Mouse (Mus musculus) gastrocnemius, postnatal 25 days (tissue): ENCODE results near the gene Ccdc86. TPM values are rescaled to one million over a fixed set of nuclear protein-coding genes. Genes with fewer than 3 reads are reported as not detected.

Experiments used
- DNase-seq: peaks from one replicate; pipeline ENCODE4 v3.0.0; 2022
- long read RNA-seq, 2 experiments: library from polyadenylated mRNA; stranded (forward); transcript quantifications; one replicate each; pipeline ENCODE4 v2.0.0; 2021
- total RNA-seq, 2 experiments: library from RNA; stranded (reverse); gene quantifications; 1 replicate in 1 of 2; 2 replicates in 1 of 2; pipeline ENCODE4 v1.2.3; 2021

The Ccdc86 gene
- total RNA-seq: 10 to 100 TPM; 10.5 to 15.5 TPM
- long read RNA-seq, experiment 1, transcript Ccdc86-201 (4 exons, 3,003 nt): major isoform, 8 of 9 reads
- long read RNA-seq, experiment 1, partial matches to known transcripts: 0 of 9 reads
- long read RNA-seq, experiment 1, other reads (novel, unspliced or antisense): 1 of 9 reads
- long read RNA-seq, experiment 2, transcript Ccdc86-201 (4 exons, 3,003 nt): major isoform, 20 of 21 reads
- long read RNA-seq, experiment 2, partial matches to known transcripts: 0 of 21 reads
- long read RNA-seq, experiment 2, other reads (novel, unspliced or antisense): 1 of 21 reads

- DNase-seq: peak; percentile 93
These were observed at the start of gene Ccdc86 for GRCm38 (mm10) chr19:10949112-10949511. Gene Ccdc86, minus strand, starts transcription at chr19:10949266.

GRCm38 (mm10) chr19:10993150-10993549 is 44.1 kb upstream of the Ccdc86 start, which contains the start of gene Ms4a15:
Gene Ms4a15, minus strand, starts transcription at chr19:10993250.
- no peak for DNase-seq

- DNase-seq: no peak
These were observed 42.8 kb upstream of the Ccdc86 start for GRCm38 (mm10) chr19:10991911-10992310.

- no peak for DNase-seq
These were observed 41.7 kb upstream of the Ccdc86 start for GRCm38 (mm10) chr19:10990751-10991150.

GRCm38 (mm10) chr19:10988563-10988962 is 39.5 kb upstream of the Ccdc86 start:
- no peak for DNase-seq

- DNase-seq: no peak
These were observed 36.8 kb upstream of the Ccdc86 start for GRCm38 (mm10) chr19:10985889-10986288.

GRCm38 (mm10) chr19:10984551-10984950 is 35.5 kb upstream of the Ccdc86 start:
- no peak for DNase-seq

GRCm38 (mm10) chr19:10983146-10983545 is 34.1 kb upstream of the Ccdc86 start:
- no peak for DNase-seq

- DNase-seq: no peak
These were observed 31.1 kb upstream of the Ccdc86 start for GRCm38 (mm10) chr19:10980210-10980609.

GRCm38 (mm10) chr19:10979184-10980168 is 30.4 kb upstream of the Ccdc86 start:
- DNase-seq: peak; percentile 68

GRCm38 (mm10) chr19:10976318-10976717 is 27.3 kb upstream of the Ccdc86 start:
- no peak for DNase-seq

- no peak for DNase-seq
These were observed 26.1 kb upstream of the Ccdc86 start for GRCm38 (mm10) chr19:10975187-10975586.

GRCm38 (mm10) chr19:10974238-10974865 is 25.3 kb upstream of the Ccdc86 start, which contains the start of gene Ms4a10:
Gene Ms4a10, minus strand, starts transcription at chr19:10974670.
- no peak for DNase-seq

GRCm38 (mm10) chr19:10973187-10973586 is 24.1 kb upstream of the Ccdc86 start:
- DNase-seq: no peak

- DNase-seq: no peak
These were observed 23.6 kb upstream of the Ccdc86 start for GRCm38 (mm10) chr19:10972660-10973059.

GRCm38 (mm10) chr19:10970457-10970856 is 21.4 kb upstream of the Ccdc86 start:
- DNase-seq: no peak

GRCm38 (mm10) chr19:10968578-10968977 is 19.5 kb upstream of the Ccdc86 start:
- DNase-seq: no peak

GRCm38 (mm10) chr19:10965721-10966120 is 16.7 kb upstream of the Ccdc86 start:
- DNase-seq: no peak

- DNase-seq: no peak
These were observed 10.9 kb upstream of the Ccdc86 start for GRCm38 (mm10) chr19:10959978-10960346.

GRCm38 (mm10) chr19:10959085-10959977 is 10.3 kb upstream of the Ccdc86 start:
- DNase-seq: peak; percentile 26
